Mouse (Mus musculus) CH12.LX (cell line): ENCODE data around the gene Gbx2.

Source experiments
- IRF4 ChIP-seq: IDR thresholded peaks from 2 replicates; pipeline ENCODE4 v1.6.1; 2014; ENCODE audit warnings: low read depth, mild to moderate bottlenecking, inconsistent platforms, low read length, improper control_type of control experiment
- MEF2A ChIP-seq: IDR thresholded peaks from 2 replicates; pipeline ENCODE4 v1.6.1; 2014; ENCODE audit warnings: low read depth, mild to moderate bottlenecking, inconsistent platforms, low read length, improper control_type of control experiment, borderline replicate concordance

DNA sequence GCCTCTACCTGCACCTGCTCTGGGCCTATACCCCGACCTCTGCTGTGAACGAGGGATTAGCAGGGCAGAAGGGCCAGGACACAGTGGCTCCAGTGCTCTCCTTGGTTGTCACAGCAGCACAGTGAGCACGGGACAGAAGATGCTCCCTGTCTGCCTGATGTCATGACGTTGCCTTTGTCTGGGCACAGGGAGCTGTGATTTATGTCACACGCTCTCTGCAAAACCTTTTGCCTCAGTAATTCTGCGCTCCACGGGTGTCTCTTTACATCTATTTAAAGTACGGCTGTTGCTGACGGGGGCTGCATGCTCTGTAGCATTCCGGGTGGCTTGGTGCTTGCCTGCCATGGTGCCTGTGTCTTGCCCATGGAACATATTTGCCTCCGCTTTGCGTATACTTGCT, 33.4 kb upstream of the Gbx2 start:
- TF ChIP-seq MEF2A (no peak), IRF4 (no peak)
